Mouse (Mus musculus): ENCODE data around the gene Zfp821.

DNA sequence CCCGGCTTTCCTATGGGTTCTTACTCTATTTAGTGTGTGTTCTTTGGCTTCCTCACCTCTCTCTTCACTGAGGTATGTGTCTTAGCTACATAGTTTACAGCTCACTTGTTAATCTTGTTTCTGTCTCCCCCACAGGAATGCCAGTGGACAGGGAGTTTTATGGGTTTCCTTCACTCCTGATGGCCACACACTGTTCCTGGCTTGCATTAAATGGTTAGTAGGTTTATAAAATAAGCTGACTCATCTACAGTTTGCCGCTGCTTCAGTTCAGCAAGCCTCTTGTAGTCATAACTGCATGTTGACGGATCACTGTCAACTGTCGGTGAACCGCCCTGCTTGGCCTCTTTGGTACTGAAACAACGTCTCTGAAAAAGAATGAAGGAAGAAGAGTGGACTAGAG, 58.7 kb downstream of the Zfp821 start:
- TF ChIP-seq POLR2A (IDR thresholded peaks at IDR 0.05; ENCODE audit: control insufficient read depth, low read depth, low read length) = no peak
- TF ChIP-seq CTCF (IDR thresholded peaks at IDR 0.05; ENCODE audit: control insufficient read depth, insufficient read depth, insufficient replicate concordance, low read depth, low read length) = no peak

All from testis, adult 2 months (tissue).